ENCODE assay signal across 16 mouse cellular contexts in genomic region chr4:45788446-45789081, GRCm38 (mm10). TPM values are rescaled to one million over a fixed set of nuclear protein-coding genes. Genes with fewer than 3 reads are reported as not detected.
DNase-seq lines count a peak whose midpoint lies in the region; ATAC-seq lines count a peak whose summit lies in the region.
"Had no signal": no experiment of that assay in that cellular context is flagged by ENCODE, and none has a peak within 500 bp of the region (broad histone marks: within the 10 kb centered on the region; RNA-seq: fewer than 3 reads in every experiment).

No protein-coding gene starts in this region.

- intact Hi-C loops in left cerebral cortex, postnatal 4 days (cut with DNase I): no loop called here
- intact Hi-C loops in left cerebral cortex, postnatal 36 days (cut with DNase I): no loop called here

- 66% methylated on average over 13 of the region's 13 CpGs for WGBS in heart, embryonic 12.5 days

- no peak for ATAC-seq in heart, embryonic 12.5 days (ENCODE audit: insufficient number of reproducible peaks, low FRiP score)
- peak; percentile 65 for ATAC-seq in common myeloid progenitor, adult 5-6 weeks (replicated peaks; ENCODE audit: low read depth, poor library complexity, severe bottlenecking)
- peak; percentile 37 for ATAC-seq in megakaryocyte progenitor cell, adult 5-6 weeks (replicated peaks; ENCODE audit: poor library complexity)
- ATAC-seq: activated CD4-positive, CD25-positive, alpha-beta regulatory T cell, adult 4 months; CD4-positive, CD25-positive, alpha-beta regulatory T cell, adult 4 months; inflammation-experienced regulatory T-cells, adult 6 months; lung, postnatal 0 days had no signal

- H3K27ac ChIP-seq in heart, embryonic 12.5 days (ENCODE audit: poor library complexity, severe bottlenecking): peak overlapping the region; percentile 49; the same call in 1 of the 2 replicates
- H3K27ac ChIP-seq: midbrain, embryonic 10.5 days; neural tube, embryonic 15.5 days had no signal

- H3K36me3 ChIP-seq in heart, embryonic 12.5 days: no peaks in the 10 kb centered on the region
- H3K36me3 ChIP-seq: midbrain, embryonic 10.5 days; neural tube, embryonic 15.5 days had no signal

- DNase-seq in heart, postnatal 4 days: no peak
- peak; percentile 37 for DNase-seq in left cerebral cortex, postnatal 4 days
- DNase-seq in left cerebral cortex, postnatal 36 days (ENCODE audit: low spot score in 2 of 2): no peak
- DNase-seq in layer of hippocampus, postnatal 36 days: no peak
- DNase-seq: adrenal gland, postnatal 36 days; kidney, postnatal 36 days had no signal

- no peak overlapping the region for H3K4me3 ChIP-seq in heart, embryonic 12.5 days
- H3K4me3 ChIP-seq: midbrain, embryonic 10.5 days; neural tube, embryonic 15.5 days had no signal

- H3K27me3 ChIP-seq in heart, embryonic 12.5 days (replicated peaks): peaks cover 40% of the 10 kb centered on the region
- H3K27me3 ChIP-seq: neural tube, embryonic 15.5 days had no signal

- H3K4me2 ChIP-seq in heart, embryonic 12.5 days: no peak overlapping the region
- H3K4me2 ChIP-seq: neural tube, embryonic 15.5 days had no signal

- H3K9ac ChIP-seq in heart, embryonic 12.5 days: no peak overlapping the region
- H3K9ac ChIP-seq: neural tube, embryonic 15.5 days had no signal

- no peaks in the 10 kb centered on the region for H3K9me3 ChIP-seq in heart, embryonic 12.5 days (replicated peaks)
- H3K9me3 ChIP-seq: midbrain, embryonic 10.5 days; neural tube, embryonic 15.5 days had no signal

- H3K4me1 ChIP-seq in heart, embryonic 12.5 days (replicated peaks): peaks cover 36% of the 10 kb centered on the region

RNA-seq across cellular contexts. Expression of gene Aldh1b1, which starts 10.3 kb away (rescaled TPM):
- polyA plus RNA-seq in heart, embryonic 12.5 days (2016; fragmentation: Nextera tagmentation; extraction: Ambion mirVana): 104 and 107 TPM in 2 replicates
- total RNA-seq in heart, postnatal 4 days (2021): 10 to 100 TPM; 84.2 to 91.4 TPM
- total RNA-seq in left cerebral cortex, postnatal 4 days (2021): 10 to 100 TPM; 27.9 to 28.0 TPM
- 1 to 10 TPM; 4.6 to 7.1 TPM for total RNA-seq in left cerebral cortex, postnatal 36 days (2021)
- 17.6 and 21.7 TPM in 2 replicates for total RNA-seq in common myeloid progenitor, adult 5-6 weeks (2017)
- 5.4 and 7.5 TPM in 2 replicates for total RNA-seq in megakaryocyte progenitor cell, adult 5-6 weeks (2015)
- total RNA-seq in megakaryocyte progenitor cell, adult 5-6 weeks (2017): 21.9 and 28.6 TPM in 2 replicates
- total RNA-seq in layer of hippocampus, postnatal 36 days (2021): 1 to 10 TPM; 8.1 to 8.7 TPM

RNA-seq across cellular contexts. Expression of gene Igfbpl1, which starts 38.2 kb away (rescaled TPM):
- 6.1 and 7.0 TPM in 2 replicates for polyA plus RNA-seq in heart, embryonic 12.5 days (2016; fragmentation: Nextera tagmentation; extraction: Ambion mirVana)
- 1 to 10 TPM; 7.3 to 7.5 TPM for total RNA-seq in heart, postnatal 4 days (2021)
- 10 to 100 TPM; 35.5 to 36.2 TPM for total RNA-seq in left cerebral cortex, postnatal 4 days (2021)
- 1 to 10 TPM in 1 of 2 experiments, under 1 TPM in 1; 0.67 to 1.0 TPM for total RNA-seq in left cerebral cortex, postnatal 36 days (2021)
- not detected in 2 replicates for total RNA-seq in common myeloid progenitor, adult 5-6 weeks (2017)
- not detected in 2 replicates for total RNA-seq in megakaryocyte progenitor cell, adult 5-6 weeks (2015)
- total RNA-seq in megakaryocyte progenitor cell, adult 5-6 weeks (2017): not detected in 2 replicates
- 1 to 10 TPM; 6.6 TPM for total RNA-seq in layer of hippocampus, postnatal 36 days (2021)
- total RNA-seq: adrenal gland, postnatal 36 days had no signal
- polyA plus RNA-seq: activated CD4-positive, CD25-positive, alpha-beta regulatory T cell, adult 4 months; CD4-positive, CD25-positive, alpha-beta regulatory T cell, adult 4 months; inflammation-experienced regulatory T-cells, adult 6 months; lung, postnatal 0 days; spleen, adult 2 months had no signal

RNA-seq across cellular contexts. Expression of gene Stra6l, which starts 59.9 kb away (rescaled TPM):
- polyA plus RNA-seq in heart, embryonic 12.5 days (2016; fragmentation: Nextera tagmentation; extraction: Ambion mirVana): 0.15 TPM in 2 replicates
- total RNA-seq in heart, postnatal 4 days (2021): under 1 TPM in 1 of 2 experiments, not detected in 1; 0.02 TPM
- under 1 TPM; 0.16 to 0.20 TPM for total RNA-seq in left cerebral cortex, postnatal 4 days (2021)
- not detected for total RNA-seq in left cerebral cortex, postnatal 36 days (2021)
- not detected in 2 replicates for total RNA-seq in common myeloid progenitor, adult 5-6 weeks (2017)
- 0.24 TPM in 1 of 2 replicates, not detected in the other for total RNA-seq in megakaryocyte progenitor cell, adult 5-6 weeks (2015)
- total RNA-seq in megakaryocyte progenitor cell, adult 5-6 weeks (2017): 0.07 TPM in 1 of 2 replicates, not detected in the other
- not detected for total RNA-seq in layer of hippocampus, postnatal 36 days (2021)

Comparison
In these comparisons a context has a peak if more than half of its experiments do, and no peak if none do; other contexts are left out.
1. RNA of gene Igfbpl1, which starts 38.2 kb away (total RNA-seq): 35.5 to 36.2 TPM in left cerebral cortex, postnatal 4 days; 7.3 to 7.5 TPM in heart, postnatal 4 days, 6.6 TPM in layer of hippocampus, postnatal 36 days, 0.67 to 1.0 TPM in left cerebral cortex, postnatal 36 days, not detected in common myeloid progenitor, adult 5-6 weeks and not detected in megakaryocyte progenitor cell, adult 5-6 weeks; every median in the first group is over 4 times any median in the second.